Mouse (Mus musculus) heart, adult 2 months (tissue): Measurements from ENCODE around the gene Rhbdf2.

Experiments used
- CTCF ChIP-seq: fragments of 200-600 bp; IDR thresholded peaks from 2 replicates; pipeline ENCODE4 v1.8.1; 2022; ENCODE audit warnings: antibody characterized with exemption, mild to moderate bottlenecking, moderate library complexity
- POLR2A ChIP-seq: fragments of 200-500 bp; IDR thresholded peaks from 2 replicates; pipeline ENCODE4 v1.6.1; 2011; ENCODE audit warnings: mild to moderate bottlenecking, low read depth, low read length, control low read depth; ENCODE audit not compliant: insufficient read depth

DNA sequence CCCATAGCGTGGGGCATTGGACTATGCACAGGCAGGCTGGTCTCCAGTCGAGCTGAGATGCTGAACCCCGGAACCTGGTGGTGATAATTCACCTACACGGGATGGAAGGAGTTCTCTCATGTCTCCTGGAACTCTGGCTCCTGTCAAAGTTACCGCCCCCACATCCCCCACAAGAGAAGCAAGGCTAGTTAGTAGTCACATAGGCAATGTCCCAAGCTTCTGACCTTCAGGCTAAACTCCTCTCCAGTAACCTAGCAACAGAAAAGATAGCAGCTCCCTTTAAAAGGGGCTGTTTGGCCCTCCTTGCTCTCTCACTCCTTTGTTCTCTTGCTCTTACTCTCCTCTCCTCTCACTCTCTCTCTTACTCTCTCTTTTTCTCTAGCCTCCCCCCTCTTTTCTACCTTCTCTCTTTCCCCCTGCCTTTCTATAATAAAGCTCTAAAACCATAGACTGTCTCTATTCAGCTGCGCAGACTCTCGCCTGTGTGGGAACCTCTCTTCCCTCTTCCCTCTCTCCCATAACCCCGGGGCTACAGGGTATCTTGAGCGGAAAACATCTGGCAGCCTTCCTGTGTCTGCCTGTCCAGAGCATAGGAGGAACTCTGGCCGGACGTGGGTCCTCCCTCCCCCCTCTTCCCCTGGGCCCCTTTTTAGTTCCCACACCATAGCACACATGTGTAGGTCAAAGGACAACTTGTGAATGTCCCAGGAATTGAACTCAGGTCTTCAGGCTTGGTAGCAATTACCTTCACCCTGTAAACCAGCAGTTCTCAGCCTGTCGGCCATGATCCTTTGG is 3.5 kb upstream of the Rhbdf2 start:
- TF ChIP-seq CTCF = no peak
- TF ChIP-seq POLR2A = no peak
